Mouse (Mus musculus): Measurements from ENCODE around the gene Atad3a.
"Not testable (repeated sequence)": the region's sequence is repeated elsewhere in the genome, so short reads cannot be mapped to it uniquely, and the experiment has no call there.

Gene Atad3a

DNA sequence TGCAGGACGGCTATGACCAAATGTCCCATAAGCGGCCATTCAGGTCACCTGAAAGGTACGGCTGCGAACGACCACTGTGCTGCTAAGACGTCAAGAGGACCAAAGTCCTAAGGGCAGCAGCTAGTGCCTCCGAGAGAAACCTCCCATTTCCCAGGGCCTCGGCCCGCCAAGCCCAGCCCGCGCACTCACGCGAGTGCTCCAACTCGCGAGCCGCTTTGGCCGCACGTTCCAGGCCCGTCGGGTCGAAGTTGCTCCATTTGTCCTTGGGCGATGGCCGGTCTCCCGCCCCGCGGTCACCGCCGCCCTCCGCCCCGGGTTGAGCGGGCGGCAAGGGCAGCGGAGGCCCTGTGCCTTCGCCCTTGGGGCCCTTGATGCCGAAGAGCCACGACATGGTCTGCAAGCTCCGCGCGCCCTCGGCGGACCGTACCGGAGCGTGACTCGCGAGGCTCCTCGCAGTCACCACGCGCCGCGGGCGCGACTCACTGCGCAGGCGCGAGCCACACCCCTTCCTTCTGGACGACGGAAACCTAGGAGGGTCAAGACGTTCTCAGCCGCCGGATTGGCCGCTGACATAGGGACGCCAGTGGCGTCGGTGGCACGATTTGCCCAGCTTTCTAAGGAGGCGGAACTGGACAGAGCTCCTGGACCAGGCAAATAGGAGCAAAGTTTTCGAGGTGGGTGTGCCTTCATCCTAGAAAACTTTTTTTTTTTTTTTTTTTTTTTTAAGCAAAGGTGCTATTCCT is at the start of gene Atad3a:
Atad3a (minus strand) TSS at position 481 of the 743 bp plus-strand sequence.
- DNase-seq (ENCODE audit: low read depth, low spot score) = peak; percentile 99

- DNase-seq (ENCODE audit: low read depth, low spot score) = no peak
These were observed 46.9 kb upstream of the Atad3a start for GRCm38 (mm10) chr4:155807841-155808240.

GRCm38 (mm10) chr4:155803340-155804041 is 42.6 kb upstream of the Atad3a start:
- peak; percentile 97 for DNase-seq (ENCODE audit: low read depth, low spot score)

DNA sequence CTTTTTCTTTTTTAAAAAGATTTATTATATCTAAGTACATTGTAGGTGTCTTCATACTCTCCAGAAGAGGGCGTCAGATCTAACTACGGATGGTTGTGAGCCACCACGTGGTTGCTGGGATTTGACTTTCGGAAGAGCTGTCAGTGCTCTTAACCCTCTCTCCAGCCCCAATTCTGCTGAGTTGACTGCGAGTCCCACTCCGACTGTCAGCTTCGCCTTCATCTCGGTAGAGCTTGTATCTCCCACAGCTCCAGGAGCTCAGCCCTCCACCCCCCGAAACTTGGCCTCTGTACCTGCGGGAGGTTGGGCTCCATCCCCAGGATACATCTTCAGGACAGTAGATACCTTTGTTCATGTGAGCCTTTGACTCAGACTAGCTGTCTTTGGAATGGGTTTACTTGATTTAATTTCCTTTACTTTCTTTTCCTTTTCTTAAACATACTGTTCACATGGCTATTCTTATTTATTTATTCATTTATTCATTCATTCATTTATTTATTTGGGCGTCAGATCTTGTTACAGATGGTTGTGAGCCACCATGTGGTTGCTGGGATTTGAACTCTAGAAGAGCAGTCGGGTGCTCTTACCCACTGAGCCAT is 41.9 kb upstream of the Atad3a start, which contains the start of gene Mrpl20:
Mrpl20 (plus strand) TSS at position 138 of the 599 bp plus-strand sequence.
- no peak for DNase-seq (ENCODE audit: low read depth, low spot score)

- no peak for DNase-seq (ENCODE audit: low read depth, low spot score)
These were observed 41.2 kb upstream of the Atad3a start for GRCm38 (mm10) chr4:155802075-155802474.

DNA sequence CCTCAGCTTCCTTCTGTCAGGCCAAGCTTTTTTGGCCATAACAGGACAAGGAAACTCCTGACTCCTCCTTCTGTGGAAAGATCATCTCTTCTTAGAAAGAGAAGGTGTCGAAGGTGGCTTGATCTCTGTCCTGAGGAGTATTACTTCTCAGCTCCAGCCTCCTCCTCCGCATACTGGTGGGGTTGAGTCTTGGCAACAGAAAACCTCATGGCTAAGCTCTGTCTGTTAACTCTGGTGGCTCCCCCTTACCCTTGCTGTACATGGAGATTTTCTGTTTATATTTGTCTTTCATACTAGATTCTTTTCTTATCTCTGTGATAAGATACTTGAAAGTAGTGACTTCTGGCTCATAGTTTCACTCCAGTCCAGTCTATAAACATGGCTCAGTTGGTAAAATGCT is 32.8 kb upstream of the Atad3a start:
- no peak for DNase-seq (ENCODE audit: low read depth, low spot score)

GRCm38 (mm10) chr4:155791240-155791933 is 30.5 kb upstream of the Atad3a start:
- DNase-seq (ENCODE audit: low read depth, low spot score) = no peak

- DNase-seq (ENCODE audit: low read depth, low spot score) = no peak
These were observed 29.8 kb upstream of the Atad3a start for GRCm38 (mm10) chr4:155790650-155791161.

GRCm38 (mm10) chr4:155790021-155790489 is 29.2 kb upstream of the Atad3a start, which contains the start of gene Ankrd65:
Gene Ankrd65 (plus strand): TSS chr4:155790439.
- no peak for DNase-seq (ENCODE audit: low read depth, low spot score)

GRCm38 (mm10) chr4:155788833-155789232 is 27.9 kb upstream of the Atad3a start:
- not testable (repeated sequence) for DNase-seq (ENCODE audit: low read depth, low spot score)

- DNase-seq (ENCODE audit: low read depth, low spot score) = no peak
These were observed 27.4 kb upstream of the Atad3a start for GRCm38 (mm10) chr4:155788300-155788699.

- no peak for DNase-seq (ENCODE audit: low read depth, low spot score)
These were observed 24.9 kb upstream of the Atad3a start, which contains the start of gene Tmem88b for GRCm38 (mm10) chr4:155785819-155786218. Gene Tmem88b (minus strand): TSS chr4:155785874.

GRCm38 (mm10) chr4:155785246-155785645 is 24.4 kb upstream of the Atad3a start:
- DNase-seq (ENCODE audit: low read depth, low spot score) = no peak

- peak; percentile 81 for DNase-seq (ENCODE audit: low read depth, low spot score)
These were observed 23.3 kb upstream of the Atad3a start for GRCm38 (mm10) chr4:155784081-155784701.

DNA sequence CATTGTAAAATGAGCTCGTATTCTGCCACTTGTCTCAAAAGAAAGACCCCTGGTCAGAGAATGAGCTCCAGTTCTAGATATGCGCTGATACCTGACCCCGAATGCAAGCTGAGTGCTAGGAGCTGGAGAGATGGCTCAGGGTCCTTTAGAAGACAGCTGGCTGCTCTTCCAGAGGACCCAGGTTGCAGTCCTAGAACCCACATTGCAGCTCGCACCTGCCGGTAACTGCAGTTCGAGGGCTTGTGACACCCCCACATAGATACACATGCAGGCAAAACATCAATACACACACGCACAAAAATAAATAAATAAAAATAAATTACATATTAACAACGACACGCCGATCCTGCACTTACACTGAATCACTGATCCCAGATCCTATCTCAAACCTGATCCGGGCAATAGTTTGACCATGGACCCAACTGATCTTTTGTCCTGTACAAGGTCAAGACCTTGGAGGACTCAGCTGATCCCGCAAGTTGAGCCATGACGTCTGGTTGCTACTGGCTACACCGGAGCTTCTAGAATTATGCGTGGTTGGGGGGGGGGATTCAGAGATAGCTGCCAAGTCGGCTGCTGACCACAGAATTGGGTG is 22.7 kb upstream of the Atad3a start:
- no peak for DNase-seq (ENCODE audit: low read depth, low spot score)

- DNase-seq (ENCODE audit: low read depth, low spot score) = peak; percentile 65
These were observed 20.0 kb upstream of the Atad3a start for GRCm38 (mm10) chr4:155780895-155781294.

DNA sequence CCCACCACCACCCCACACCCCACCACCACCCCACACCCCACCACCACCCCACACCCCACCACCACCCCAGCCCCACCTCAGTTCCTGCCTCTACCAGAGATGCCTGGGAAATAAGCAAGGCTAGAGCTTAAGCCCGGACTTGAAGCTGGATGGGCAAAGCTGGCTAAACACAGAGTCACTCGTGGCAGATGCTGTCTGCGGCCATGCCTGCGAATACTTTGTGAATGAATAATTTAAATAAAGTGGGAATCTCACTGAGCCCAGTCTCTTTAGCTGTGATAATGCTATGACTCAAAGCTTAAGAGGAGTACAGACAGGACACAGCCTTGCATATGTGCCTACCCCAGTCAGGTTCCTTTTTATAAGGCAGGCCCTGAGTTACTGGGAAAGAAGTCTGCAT is 18.6 kb upstream of the Atad3a start:
- DNase-seq (ENCODE audit: low read depth, low spot score) = no peak

DNA sequence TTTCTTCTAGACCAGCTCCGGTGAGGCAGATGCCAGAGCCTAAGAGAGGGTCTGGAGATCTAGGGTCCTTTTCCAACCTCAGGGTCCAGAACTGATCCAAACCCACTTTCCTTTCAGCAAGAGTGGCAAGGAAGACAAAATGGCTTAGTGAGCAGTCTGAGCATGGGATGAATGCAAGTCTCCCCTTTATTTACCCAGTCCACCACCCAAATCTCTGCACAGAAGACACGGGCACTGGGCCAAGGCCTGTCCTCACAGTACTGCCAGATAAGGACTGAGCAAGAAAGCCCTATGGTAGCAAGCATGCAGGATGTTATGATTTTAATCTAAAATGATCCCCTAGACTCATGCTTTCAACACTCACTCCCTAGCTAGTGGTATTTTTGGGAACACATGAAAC is 16.9 kb upstream of the Atad3a start:
- no peak for DNase-seq (ENCODE audit: low read depth, low spot score)

DNA sequence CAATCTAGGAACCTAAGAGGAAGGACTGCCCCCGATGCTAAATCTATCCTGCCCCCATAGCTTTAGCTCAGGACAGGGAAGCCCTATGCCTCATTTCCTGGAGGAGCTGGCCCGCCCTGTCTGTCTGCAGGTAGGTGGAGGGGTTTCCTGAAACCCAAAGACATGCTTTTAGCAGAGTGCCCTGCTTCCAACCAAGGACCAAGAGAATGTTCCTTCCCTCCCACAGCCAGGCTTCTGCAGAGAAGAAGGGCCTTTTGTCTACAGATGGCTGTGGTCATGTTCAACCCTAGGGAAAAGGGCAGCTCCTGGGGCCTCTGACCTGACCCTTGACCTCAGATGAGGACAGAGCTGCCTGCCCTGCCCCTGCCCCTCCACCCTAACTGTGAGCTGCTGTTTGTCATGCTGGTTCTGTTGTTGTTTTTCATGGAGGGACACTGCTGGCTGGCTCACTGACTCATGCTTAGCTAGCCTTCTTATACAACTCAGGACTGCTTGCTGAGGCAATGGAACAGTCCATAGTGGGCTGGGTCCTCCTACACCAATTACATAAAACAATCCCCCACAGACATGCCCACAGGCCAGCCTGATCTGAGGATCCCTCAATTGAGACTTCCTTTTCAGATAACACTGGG is 15.9 kb upstream of the Atad3a start:
- DNase-seq (ENCODE audit: low read depth, low spot score) = no peak

DNA sequence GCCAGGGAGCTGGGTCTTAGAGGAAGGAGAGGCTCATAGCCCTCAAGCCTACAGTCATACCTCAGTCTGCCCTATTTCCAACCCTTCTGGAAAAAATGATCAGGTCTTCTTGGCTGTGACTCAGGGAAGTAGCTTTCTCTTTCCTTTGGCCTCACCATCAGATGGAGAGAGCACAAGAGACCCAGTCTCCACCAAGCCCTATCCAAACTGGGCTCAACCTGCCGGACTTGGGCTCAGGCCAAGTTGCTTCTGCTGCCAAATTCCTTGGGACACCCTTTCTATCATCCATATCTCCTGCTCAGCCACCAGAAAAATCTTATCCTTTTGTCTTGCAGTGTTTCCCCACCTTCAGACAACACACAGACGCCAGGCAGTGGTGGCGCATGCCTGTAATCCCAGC is 15.0 kb upstream of the Atad3a start:
- no peak for DNase-seq (ENCODE audit: low read depth, low spot score)

Measured in mesoderm, embryonic 11.5 days (tissue).